Mouse (Mus musculus) kidney, postnatal 36 days (tissue): ENCODE measurements around the gene Ciao1.
"Not testable (repeated sequence)": the region's sequence is repeated elsewhere in the genome, so short reads cannot be mapped to it uniquely, and the experiment has no call there.

Source experiments
- DNase-seq, 2 experiments: peaks; one replicate each; pipeline ENCODE4 v3.0.0; 2021 to 2022; ENCODE audit warnings: mixed read lengths in 2 of 2

The Ciao1 gene

DNA sequence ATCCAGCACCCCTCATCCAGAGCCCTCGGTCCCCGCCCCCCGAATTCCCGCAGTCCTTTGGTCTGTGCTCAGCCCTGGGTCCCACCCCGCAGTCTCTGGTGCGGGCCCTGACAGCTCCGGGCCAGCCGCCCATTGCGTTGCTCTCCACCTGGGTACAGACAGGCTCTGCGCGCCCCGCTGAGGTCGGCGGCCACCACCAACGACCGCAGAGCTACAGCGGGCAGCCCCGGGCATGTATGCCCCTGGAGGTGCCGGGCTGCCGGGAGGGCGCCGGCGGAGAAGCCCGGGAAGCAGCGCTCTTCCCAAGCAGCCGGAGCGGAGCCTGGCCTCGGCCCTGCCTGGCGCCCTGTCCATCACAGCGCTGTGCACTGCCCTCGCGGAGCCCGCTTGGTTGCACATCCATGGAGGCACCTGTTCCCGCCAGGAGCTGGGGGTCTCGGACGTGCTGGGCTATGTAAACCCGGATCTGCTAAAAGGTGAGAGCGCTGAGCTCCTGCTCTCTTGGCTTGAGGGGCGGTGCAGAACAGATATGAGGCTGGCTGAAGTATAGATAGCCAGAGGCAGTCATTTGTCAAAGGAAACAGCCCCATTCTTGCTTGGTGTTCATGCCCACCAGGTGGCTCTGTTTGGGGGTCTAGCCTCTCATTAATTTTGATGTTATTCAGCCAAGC, 853 bp upstream of the Ciao1 start:
- DNase-seq = peak in 1 of 2 experiments; percentile 63

DNA sequence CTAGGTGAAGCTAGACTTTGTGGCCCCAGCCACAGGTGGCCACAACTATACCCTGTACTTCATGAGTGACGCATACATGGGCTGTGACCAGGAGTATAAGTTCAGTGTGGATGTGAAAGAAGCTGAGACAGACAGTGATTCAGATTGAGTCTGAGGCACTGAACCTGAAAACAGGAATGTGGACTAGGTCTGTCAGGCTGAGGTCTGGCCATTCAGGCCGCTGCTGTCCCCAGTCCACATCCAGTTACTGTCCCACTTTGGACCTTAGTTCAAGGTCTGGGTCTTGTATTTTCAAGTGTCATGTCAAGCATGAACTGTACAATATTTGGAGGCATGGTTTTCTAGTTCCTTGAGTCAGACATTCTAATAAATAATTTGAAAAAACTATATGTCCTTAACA, 7.6 kb downstream of the Ciao1 start:
- peak; percentile 39 to 53 for DNase-seq

DNA sequence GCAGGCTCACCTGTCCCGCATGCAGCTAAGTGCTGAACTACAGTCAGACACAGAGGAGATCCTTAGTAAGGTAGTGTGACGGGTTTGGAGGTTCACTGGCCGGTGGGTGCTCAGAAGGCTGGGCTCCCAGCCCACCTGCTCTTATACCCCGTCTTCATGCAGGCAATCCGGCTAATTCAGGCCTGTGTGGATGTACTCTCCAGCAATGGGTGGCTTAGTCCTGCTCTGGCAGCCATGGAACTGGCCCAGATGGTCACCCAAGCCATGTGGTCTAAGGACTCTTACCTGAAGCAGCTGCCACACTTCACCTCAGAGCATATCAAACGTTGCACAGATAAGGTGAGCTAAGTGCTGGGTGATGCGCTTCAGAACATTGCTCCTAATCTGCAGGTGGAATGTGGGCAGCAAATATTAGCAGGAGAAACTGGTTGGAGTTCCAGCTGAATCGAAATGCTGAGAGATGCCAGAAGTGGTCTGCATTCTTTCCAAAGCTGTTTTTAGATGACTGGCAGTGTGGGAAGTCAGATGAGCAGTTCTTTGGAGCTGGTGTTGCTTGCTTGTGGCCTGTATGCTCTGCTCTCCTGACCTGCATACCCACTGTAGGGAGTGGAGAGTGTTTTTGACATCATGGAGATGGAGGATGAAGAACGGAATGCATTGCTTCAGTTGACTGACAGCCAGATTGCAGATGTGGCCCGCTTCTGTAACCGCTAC, 9.6 kb downstream of the Ciao1 start:
- no peak for DNase-seq

DNA sequence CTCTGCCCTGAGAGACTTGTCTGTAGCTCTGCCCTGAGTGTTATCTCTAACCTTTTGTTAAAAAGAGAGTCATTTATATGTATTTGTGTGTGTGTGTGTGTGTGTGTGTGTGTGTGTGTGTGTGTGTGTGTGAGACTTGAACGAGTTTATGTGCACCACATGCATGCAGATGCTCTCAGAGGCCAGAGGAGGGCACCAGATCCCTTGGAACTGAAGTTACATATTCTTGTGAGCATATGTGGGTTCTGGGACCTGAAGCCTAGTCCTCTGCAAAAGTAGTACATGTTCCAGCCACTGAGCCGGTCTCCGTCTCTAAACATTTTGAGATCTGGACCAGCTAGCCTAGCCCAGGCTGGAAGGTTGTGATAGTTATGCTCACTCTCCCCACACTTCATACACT, 22.4 kb downstream of the Ciao1 start:
- no peak for DNase-seq

DNA sequence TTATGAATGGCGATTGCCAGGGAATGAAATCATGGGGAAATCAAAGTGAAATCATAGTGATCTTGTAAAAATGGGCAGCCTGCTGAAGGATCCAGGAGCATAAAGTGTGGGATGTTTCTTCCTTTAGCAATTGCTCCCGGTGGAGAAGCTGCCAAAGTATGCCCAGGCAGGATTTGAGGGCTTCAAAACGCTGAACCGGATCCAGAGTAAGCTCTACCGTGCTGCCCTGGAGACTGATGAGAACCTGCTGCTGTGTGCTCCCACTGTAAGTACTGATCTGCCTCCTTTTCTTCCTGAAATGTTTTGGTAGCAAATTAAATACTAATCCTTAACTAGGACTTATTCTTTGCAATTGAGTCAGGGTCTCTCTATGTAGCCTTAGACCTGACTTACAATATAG, 29.9 kb downstream of the Ciao1 start:
- DNase-seq = no peak

DNA sequence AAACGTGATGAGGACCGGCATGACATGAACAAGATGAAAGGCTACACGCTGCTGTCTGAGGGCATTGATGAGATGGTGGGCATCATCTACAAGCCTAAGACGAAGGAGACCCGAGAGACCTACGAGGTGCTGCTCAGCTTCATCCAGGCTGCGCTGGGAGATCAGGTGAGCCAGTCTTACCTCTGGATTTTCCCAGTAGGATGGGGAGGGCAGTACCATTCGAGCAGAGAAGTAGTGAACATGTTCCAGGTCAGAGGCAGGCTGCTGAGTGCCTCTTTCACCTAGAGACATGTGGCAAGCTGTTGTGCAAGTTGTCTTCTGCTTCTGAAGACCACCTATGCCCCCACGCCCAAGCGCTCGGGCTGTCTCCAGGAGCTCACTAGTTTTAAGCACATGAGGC, 36.9 kb downstream of the Ciao1 start:
- no peak for DNase-seq

DNA sequence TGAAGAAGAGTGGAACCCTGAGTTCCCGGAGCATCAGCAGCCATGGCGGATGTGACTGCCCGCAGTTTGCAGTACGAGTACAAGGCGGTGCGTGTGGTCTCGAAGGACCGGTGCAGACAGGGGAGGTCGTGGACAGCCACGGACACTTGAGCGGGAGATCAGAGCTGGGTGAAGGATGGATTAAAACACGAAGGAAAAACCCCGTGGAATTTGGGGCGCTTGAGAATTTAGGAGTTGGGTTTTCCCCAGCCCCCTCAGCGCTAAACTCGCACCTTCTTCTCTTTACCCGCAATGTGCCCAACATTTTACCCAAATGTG, 39.2 kb downstream of the Ciao1 start:
- no peak for DNase-seq

DNA sequence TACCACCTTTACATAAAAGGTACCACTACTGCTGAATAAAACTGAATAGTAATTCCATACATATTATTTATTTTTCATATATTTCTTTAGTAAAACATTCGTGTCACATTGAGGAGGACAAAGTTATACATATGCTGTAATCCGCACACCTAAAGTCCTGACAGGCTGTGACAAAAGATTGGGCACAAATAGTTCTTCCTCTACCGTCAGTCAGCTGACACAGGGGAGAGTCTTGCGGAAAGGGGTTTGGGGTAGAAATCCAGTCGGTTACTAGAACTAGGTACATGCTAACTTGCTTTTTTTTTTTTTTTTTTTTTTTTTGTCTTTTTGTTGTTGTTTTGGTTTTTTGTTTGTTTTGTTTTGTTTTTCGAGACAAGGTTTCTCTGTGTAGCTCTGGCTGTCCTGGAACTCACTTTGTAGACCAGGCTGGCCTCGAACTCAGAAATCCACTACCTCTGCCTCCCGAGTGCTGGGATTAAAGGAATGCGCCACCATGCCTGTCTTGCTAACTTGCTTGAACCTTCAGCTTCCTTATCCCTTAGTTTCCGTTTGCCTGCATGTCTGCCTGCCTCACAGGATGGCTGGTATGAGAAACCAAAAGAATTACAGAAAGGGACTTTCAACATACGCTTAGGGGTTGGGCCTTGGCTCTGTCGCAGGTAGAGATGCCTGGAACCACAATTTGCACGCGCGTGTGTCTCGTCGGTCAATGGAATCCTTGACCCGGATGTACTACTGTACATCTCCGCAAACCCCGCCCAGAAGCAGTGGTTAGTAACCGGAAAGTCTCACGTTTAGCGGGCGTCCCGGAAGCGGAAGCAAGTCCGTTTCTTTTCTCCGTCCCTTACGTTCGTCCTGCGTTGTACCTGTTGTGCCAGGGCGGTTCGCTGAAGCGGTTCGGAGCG, 39.8 kb downstream of the Ciao1 start, which contains the start of the genes 1810024B03Rik and Snrnp200:
1810024B03Rik (minus strand) TSS at position 734 of the 905 bp plus-strand sequence.
Snrnp200 (plus strand) TSS at position 840 of the 905 bp plus-strand sequence.
- DNase-seq = peak; percentile 96 to 98

DNA sequence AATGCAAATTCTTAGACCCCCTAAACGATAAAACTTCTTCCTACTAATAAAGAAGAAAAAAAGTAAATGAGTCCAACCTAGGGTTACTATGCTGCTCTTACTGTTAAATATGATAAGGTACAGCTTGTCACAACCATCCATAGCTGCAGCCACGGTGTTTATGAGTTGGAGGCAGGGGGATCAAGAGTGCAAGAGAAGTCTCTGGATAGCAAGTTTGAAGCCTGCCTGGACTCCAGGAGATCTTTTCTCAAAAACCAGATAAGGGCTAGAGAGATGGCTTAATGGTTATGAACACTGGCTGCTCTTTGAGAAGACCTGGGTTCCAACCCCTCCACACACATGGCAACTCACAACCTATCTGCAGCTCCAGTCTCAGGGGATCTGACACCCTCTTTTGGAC, 40.7 kb downstream of the Ciao1 start:
- no peak for DNase-seq

DNA sequence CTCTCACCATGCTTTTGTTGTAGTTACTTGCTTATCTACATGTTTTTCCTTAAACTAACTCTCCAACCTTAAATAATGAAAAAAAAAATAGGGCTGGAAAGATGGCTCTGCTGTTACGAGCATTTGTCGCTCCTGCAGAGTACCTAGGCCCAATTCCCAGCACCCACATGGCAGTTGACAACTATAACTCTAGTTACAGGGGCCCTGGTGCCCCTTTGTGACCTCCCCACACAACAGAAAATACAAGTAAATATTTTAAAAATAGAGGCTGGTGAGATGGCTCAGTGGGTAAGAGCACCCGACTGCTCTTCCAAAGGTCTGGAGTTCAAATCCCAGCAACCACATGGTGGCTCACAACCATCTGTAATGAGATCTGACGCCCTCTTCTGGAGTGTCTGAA, 41.7 kb downstream of the Ciao1 start:
- not testable (repeated sequence) for DNase-seq

DNA sequence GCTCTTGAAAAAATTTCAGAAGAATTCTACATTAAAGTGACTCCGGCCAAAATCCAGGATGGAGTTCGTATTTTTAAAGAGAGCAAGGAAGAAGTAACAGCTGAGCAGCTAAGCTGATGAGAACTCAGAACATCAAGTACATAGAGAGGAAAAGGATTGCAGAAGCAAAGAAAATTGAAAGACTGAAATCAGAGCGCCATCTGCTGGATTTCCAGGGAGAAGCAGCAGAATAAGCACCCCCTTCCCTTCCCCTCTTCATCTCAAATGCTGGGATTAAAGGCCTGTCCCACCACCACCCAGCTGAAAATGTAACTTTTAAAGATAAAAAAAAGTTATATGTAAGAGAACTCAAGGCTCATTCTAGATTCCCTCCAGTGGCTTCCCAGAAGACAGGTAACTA, 42.7 kb downstream of the Ciao1 start:
- peak; percentile 36 to 73 for DNase-seq
